Mouse (Mus musculus): ENCODE measurements around the gene Vmn2r88. TPM values are rescaled to one million over a fixed set of nuclear protein-coding genes. Genes with fewer than 3 reads are reported as not detected.
"Not testable (repeated sequence)": the region's sequence is repeated elsewhere in the genome, so short reads cannot be mapped to it uniquely, and the experiment has no call there.

Vmn2r88 gene
- not detected in 2 replicates for polyA plus RNA-seq (2012; rRNA removed)

- no peak for TF ChIP-seq CTCF (IDR thresholded peaks at IDR 0.05; ENCODE audit: insufficient read depth, low read length)
- no peak for TF ChIP-seq POLR2A (IDR thresholded peaks at IDR 0.05; ENCODE audit: borderline replicate concordance, extremely low read depth, low read depth, low read length)
- no peak for DNase-seq
- 73% methylated on average over 1 of the region's 1 CpGs for WGBS
- Histone ChIP-seq H3K4me3 (replicated peaks; ENCODE audit: extremely low read depth, low read depth, low read length) (no peak within 1 kb of the TSS), H3K4me1 (ENCODE audit: control insufficient read depth, insufficient read depth, low read length) (no peaks in the 10 kb centered on the region)
These were observed at the start of gene Vmn2r88 for GRCm38 (mm10) chr14:51410520-51410919. Gene Vmn2r88 (plus strand): TSS chr14:51410820.

- WGBS, result 88% methylated on average over 1 of the region's 1 CpGs
- H3K4me1 ChIP-seq (ENCODE audit: control insufficient read depth, insufficient read depth, low read length), result no peaks in the 10 kb centered on the region
- no peak for DNase-seq
- no peak within 1 kb of the TSS for H3K4me3 ChIP-seq (replicated peaks; ENCODE audit: extremely low read depth, low read depth, low read length)
- TF ChIP-seq CTCF (IDR thresholded peaks at IDR 0.05; ENCODE audit: insufficient read depth, low read length), result no peak
- no peak for TF ChIP-seq POLR2A (IDR thresholded peaks at IDR 0.05; ENCODE audit: borderline replicate concordance, extremely low read depth, low read depth, low read length)
These were observed 49.2 kb upstream of the Vmn2r88 start, which contains the start of gene Gm7247 for GRCm38 (mm10) chr14:51361456-51361855. Gene Gm7247 (plus strand): TSS chr14:51361756.

- no peak for TF ChIP-seq CTCF (IDR thresholded peaks at IDR 0.05; ENCODE audit: insufficient read depth, low read length)
- TF ChIP-seq POLR2A (IDR thresholded peaks at IDR 0.05; ENCODE audit: borderline replicate concordance, extremely low read depth, low read depth, low read length), result no peak
- no peak for DNase-seq
- Histone ChIP-seq H3K4me3 (replicated peaks; ENCODE audit: extremely low read depth, low read depth, low read length) (no peak overlapping the region), H3K4me1 (ENCODE audit: control insufficient read depth, insufficient read depth, low read length) (no peaks in the 10 kb centered on the region)
- WGBS, result 92% methylated on average over 20 of the region's 20 CpGs
These were observed 27.8 kb upstream of the Vmn2r88 start for GRCm38 (mm10) chr14:51382805-51383204.

GRCm38 (mm10) chr14:51384351-51384750 lies 26.3 kb upstream of the Vmn2r88 start:
- whole genome bisulfite sequencing, result 94% methylated on average over 10 of the region's 10 CpGs
- no peak for TF ChIP-seq CTCF (IDR thresholded peaks at IDR 0.05; ENCODE audit: insufficient read depth, low read length)
- TF ChIP-seq POLR2A (IDR thresholded peaks at IDR 0.05; ENCODE audit: borderline replicate concordance, extremely low read depth, low read depth, low read length), result no peak
- Histone ChIP-seq H3K4me1 (ENCODE audit: control insufficient read depth, insufficient read depth, low read length) (no peaks in the 10 kb centered on the region), H3K4me3 (replicated peaks; ENCODE audit: extremely low read depth, low read depth, low read length) (no peak overlapping the region)
- no peak for DNase-seq

GRCm38 (mm10) chr14:51385741-51386140 lies 24.9 kb upstream of the Vmn2r88 start:
- TF ChIP-seq CTCF (IDR thresholded peaks at IDR 0.05; ENCODE audit: insufficient read depth, low read length), result no peak
- Histone ChIP-seq H3K4me1 (ENCODE audit: control insufficient read depth, insufficient read depth, low read length) (no peaks in the 10 kb centered on the region), H3K4me3 (replicated peaks; ENCODE audit: extremely low read depth, low read depth, low read length) (no peak overlapping the region)
- DNase-seq, result no peak
- WGBS, result 75% methylated on average over 4 of the region's 4 CpGs

- DNase-seq, result no peak
- no peak for TF ChIP-seq POLR2A (IDR thresholded peaks at IDR 0.05; ENCODE audit: borderline replicate concordance, extremely low read depth, low read depth, low read length)
- no peak for TF ChIP-seq CTCF (IDR thresholded peaks at IDR 0.05; ENCODE audit: insufficient read depth, low read length)
- WGBS, result 97% methylated on average over 8 of the region's 8 CpGs
- no peaks in the 10 kb centered on the region for H3K4me1 ChIP-seq (ENCODE audit: control insufficient read depth, insufficient read depth, low read length)
- no peak overlapping the region for H3K4me3 ChIP-seq (replicated peaks; ENCODE audit: extremely low read depth, low read depth, low read length)
These were observed 22.9 kb upstream of the Vmn2r88 start for GRCm38 (mm10) chr14:51387768-51388167.

GRCm38 (mm10) chr14:51388222-51388621 lies 22.4 kb upstream of the Vmn2r88 start:
- DNase-seq, result no peak
- 90% methylated on average over 9 of the region's 9 CpGs for WGBS
- TF ChIP-seq POLR2A (IDR thresholded peaks at IDR 0.05; ENCODE audit: borderline replicate concordance, extremely low read depth, low read depth, low read length) (no peak), CTCF (IDR thresholded peaks at IDR 0.05; ENCODE audit: insufficient read depth, low read length) (no peak)
- Histone ChIP-seq H3K4me1 (ENCODE audit: control insufficient read depth, insufficient read depth, low read length) (no peaks in the 10 kb centered on the region), H3K4me3 (replicated peaks; ENCODE audit: extremely low read depth, low read depth, low read length) (no peak overlapping the region)

- TF ChIP-seq POLR2A (IDR thresholded peaks at IDR 0.05; ENCODE audit: borderline replicate concordance, extremely low read depth, low read depth, low read length) (no peak), CTCF (IDR thresholded peaks at IDR 0.05; ENCODE audit: insufficient read depth, low read length) (no peak)
- Histone ChIP-seq H3K4me1 (ENCODE audit: control insufficient read depth, insufficient read depth, low read length) (no peaks in the 10 kb centered on the region), H3K4me3 (replicated peaks; ENCODE audit: extremely low read depth, low read depth, low read length) (no peak overlapping the region)
- 32% methylated on average over 2 of the region's 2 CpGs for WGBS
- no peak for DNase-seq
These were observed 13.3 kb downstream of the Vmn2r88 start for GRCm38 (mm10) chr14:51423885-51424284.

- not testable (repeated sequence) for H3K4me3 ChIP-seq (replicated peaks; ENCODE audit: extremely low read depth, low read depth, low read length); DNase-seq; H3K4me1 ChIP-seq (ENCODE audit: control insufficient read depth, insufficient read depth, low read length)
These were observed 19.5 kb downstream of the Vmn2r88 start for GRCm38 (mm10) chr14:51430138-51430537.

GRCm38 (mm10) chr14:51434546-51434945 lies 23.9 kb downstream of the Vmn2r88 start:
- TF ChIP-seq CTCF (IDR thresholded peaks at IDR 0.05; ENCODE audit: insufficient read depth, low read length) (no peak), POLR2A (IDR thresholded peaks at IDR 0.05; ENCODE audit: borderline replicate concordance, extremely low read depth, low read depth, low read length) (no peak)
- WGBS, result 93% methylated on average over 16 of the region's 16 CpGs
- DNase-seq, result no peak
- no peaks in the 10 kb centered on the region for H3K4me1 ChIP-seq (ENCODE audit: control insufficient read depth, insufficient read depth, low read length)
- H3K4me3 ChIP-seq (replicated peaks; ENCODE audit: extremely low read depth, low read depth, low read length), result no peak overlapping the region

GRCm38 (mm10) chr14:51435020-51435419 lies 24.4 kb downstream of the Vmn2r88 start:
- Histone ChIP-seq H3K4me3 (replicated peaks; ENCODE audit: extremely low read depth, low read depth, low read length) (no peak overlapping the region), H3K4me1 (ENCODE audit: control insufficient read depth, insufficient read depth, low read length) (no peaks in the 10 kb centered on the region)
- DNase-seq, result no peak
- TF ChIP-seq POLR2A (IDR thresholded peaks at IDR 0.05; ENCODE audit: borderline replicate concordance, extremely low read depth, low read depth, low read length), result no peak
- TF ChIP-seq CTCF (IDR thresholded peaks at IDR 0.05; ENCODE audit: insufficient read depth, low read length), result no peak
- 97% methylated on average over 26 of the region's 26 CpGs for WGBS
